Mouse (Mus musculus) embryonic facial prominence, embryonic 14.5 days (tissue): ENCODE results near the gene Ccnt1. TPM values are rescaled to one million over a fixed set of nuclear protein-coding genes. Genes with fewer than 3 reads are reported as not detected.
A peak's percentile ranks its signal among the peaks of the same experiment; 100 is the strongest.

ENCODE experiments used
- ATAC-seq: fragments of 200-750 bp; cut with Nextera tagmentation; 2 replicates; pipeline ENCODE4 v1.8.0; 2017; ENCODE audit warnings: low read depth, moderate number of reproducible peaks, moderate TSS enrichment
- DNase-seq: peaks from one replicate; pipeline ENCODE4 v3.0.0-alpha.2; 2015; ENCODE audit warnings: low spot score
- H3K27ac ChIP-seq: fragments of 300-500 bp; sonication (generic); replicated peaks from 2 replicates; pipeline ENCODE4 v1.5.1; 2014; ENCODE audit warnings: low read depth, mild to moderate bottlenecking, low read length, moderate library complexity
- H3K27me3 ChIP-seq: fragments of 300-500 bp; sonication (generic); replicated peaks from 2 replicates; pipeline ENCODE4 v1.6.1; 2014; ENCODE audit warnings: low read length; ENCODE audit not compliant: control insufficient read depth, insufficient read depth
- H3K36me3 ChIP-seq: fragments of 300-500 bp; sonication (generic); 2 replicates; pipeline ENCODE4 v1.6.1; 2014; ENCODE audit warnings: low read length, mixed read lengths; ENCODE audit not compliant: control insufficient read depth, insufficient read depth
- H3K4me1 ChIP-seq: fragments of 300-500 bp; sonication (generic); 2 replicates; pipeline ENCODE4 v1.6.1; 2014; ENCODE audit warnings: antibody characterized with exemption, low read length; ENCODE audit not compliant: control insufficient read depth, insufficient read depth
- H3K4me2 ChIP-seq: fragments of 300-500 bp; sonication (generic); 2 replicates; pipeline ENCODE4 v1.6.1; 2014; ENCODE audit warnings: low read depth, mild to moderate bottlenecking, low read length, moderate library complexity, mixed read lengths
- H3K4me3 ChIP-seq: fragments of 300-500 bp; sonication (generic); 2 replicates; pipeline ENCODE4 v1.5.1; 2014; ENCODE audit warnings: low read depth, mild to moderate bottlenecking, low read length
- H3K9ac ChIP-seq: fragments of 300-500 bp; sonication (generic); 2 replicates; pipeline ENCODE4 v1.6.1; 2014; ENCODE audit warnings: low read depth, mild to moderate bottlenecking, low read length, moderate library complexity, mixed read lengths
- H3K9me3 ChIP-seq: fragments of 300-500 bp; sonication (generic); 2 replicates; pipeline ENCODE4 v1.6.1; 2016; ENCODE audit warnings: low read length; ENCODE audit not compliant: control insufficient read depth
- WGBS: fragments of 180-500 bp; shearing (Covaris S2); extraction: QIAGEN DNeasy Blood & Tissue Kit; methylation state at CpG from one replicate; pipeline ENCODE4 v1.1.7; 2014; 5-methylcytosine and 5-hydroxymethylcytosine counted together
- polyA plus RNA-seq: library from polyadenylated mRNA; unstranded; fragments of >200 nt; fragmentation: Nextera tagmentation; extraction: Ambion mirVana; gene quantifications from 2 replicates; pipeline ENCODE4 v1.2.1, GENCODE M21; 2014

Ccnt1 gene
- polyA plus RNA-seq, 1 experiment from 2014 or later: 51.3 TPM

- Histone ChIP-seq H3K36me3 (peaks cover 85% of the 10 kb centered on the region), H3K9me3 (no peaks in the 10 kb centered on the region), H3K27me3 (no peaks in the 10 kb centered on the region), H3K9ac (no peak overlapping the region), H3K4me1 (no peaks in the 10 kb centered on the region), H3K27ac (no peak overlapping the region), H3K4me2 (no peak overlapping the region), H3K4me3 (no peak overlapping the region)
- WGBS: 97% methylated on average over 3 of the region's 3 CpGs
- DNase-seq (no peak), ATAC-seq (no peak)
These were observed 25.6 kb downstream of the Ccnt1 start for GRCm38 (mm10) chr15:98545151-98545550.

GRCm38 (mm10) chr15:98543341-98543740 lies 27.4 kb downstream of the Ccnt1 start:
- peaks cover 79% of the 10 kb centered on the region for H3K36me3 ChIP-seq
- no peaks in the 10 kb centered on the region for H3K4me1 ChIP-seq
- no peak overlapping the region for H3K4me3 ChIP-seq
- ATAC-seq (no peak), DNase-seq (no peak)
- no peaks in the 10 kb centered on the region for H3K9me3 ChIP-seq
- H3K27ac ChIP-seq: no peak overlapping the region
- no peak overlapping the region for H3K9ac ChIP-seq
- no peaks in the 10 kb centered on the region for H3K27me3 ChIP-seq
- WGBS: 90% methylated on average over 4 of the region's 4 CpGs
- no peak overlapping the region for H3K4me2 ChIP-seq

GRCm38 (mm10) chr15:98541064-98541463 lies 29.7 kb downstream of the Ccnt1 start:
- ATAC-seq (no peak), DNase-seq (no peak)
- no peak overlapping the region for H3K27ac ChIP-seq
- peaks cover 57% of the 10 kb centered on the region for H3K36me3 ChIP-seq
- no peak overlapping the region for H3K4me3 ChIP-seq
- H3K9ac ChIP-seq: no peak overlapping the region
- H3K4me2 ChIP-seq: no peak overlapping the region
- H3K4me1 ChIP-seq: no peaks in the 10 kb centered on the region
- H3K9me3 ChIP-seq: no peaks in the 10 kb centered on the region
- WGBS: 93% methylated on average over 6 of the region's 6 CpGs
- no peaks in the 10 kb centered on the region for H3K27me3 ChIP-seq

- DNase-seq (no peak), ATAC-seq (no peak)
- H3K4me2 ChIP-seq: no peak overlapping the region
- no peak overlapping the region for H3K4me3 ChIP-seq
- WGBS: 64% methylated on average over 4 of the region's 4 CpGs
- H3K27ac ChIP-seq: 0 out of 2 replicates have a peak overlapping the region, but pooled peaks have one; percentile 11
- no peak overlapping the region for H3K9ac ChIP-seq
- H3K9me3 ChIP-seq: no peaks in the 10 kb centered on the region
- no peaks in the 10 kb centered on the region for H3K27me3 ChIP-seq
- H3K4me1 ChIP-seq: no peaks in the 10 kb centered on the region
- H3K36me3 ChIP-seq: peaks cover 26% of the 10 kb centered on the region
These were observed 32.8 kb downstream of the Ccnt1 start for GRCm38 (mm10) chr15:98537923-98538322.

- H3K4me3 ChIP-seq: no peak overlapping the region
- H3K36me3 ChIP-seq: peaks cover 22% of the 10 kb centered on the region
- no peak overlapping the region for H3K9ac ChIP-seq
- H3K4me1 ChIP-seq: peaks cover 7% of the 10 kb centered on the region
- no peak for ATAC-seq
- no peak overlapping the region for H3K4me2 ChIP-seq
- no peaks in the 10 kb centered on the region for H3K9me3 ChIP-seq
- DNase-seq: no peak
- no peaks in the 10 kb centered on the region for H3K27me3 ChIP-seq
- H3K27ac ChIP-seq: no peak overlapping the region
- WGBS: 78% methylated on average over 8 of the region's 8 CpGs
These were observed 33.8 kb downstream of the Ccnt1 start for GRCm38 (mm10) chr15:98536828-98537510.

- no peak for ATAC-seq
- no peaks in the 10 kb centered on the region for H3K27me3 ChIP-seq
- WGBS: 82% methylated on average over 4 of the region's 4 CpGs
- no peak overlapping the region for H3K4me2 ChIP-seq
- H3K27ac ChIP-seq: no peak overlapping the region
- H3K9ac ChIP-seq: no peak overlapping the region
- H3K4me3 ChIP-seq: no peak overlapping the region
- DNase-seq: no peak
- peaks cover 7% of the 10 kb centered on the region for H3K4me1 ChIP-seq
- peaks cover 29% of the 10 kb centered on the region for H3K36me3 ChIP-seq
- H3K9me3 ChIP-seq: no peaks in the 10 kb centered on the region
These were observed 34.8 kb downstream of the Ccnt1 start for GRCm38 (mm10) chr15:98535921-98536320.

- peak within 1 kb of the TSS; percentile 94 for H3K9ac ChIP-seq
- H3K4me1 ChIP-seq: peaks cover 7% of the 10 kb centered on the region
- H3K4me2 ChIP-seq: peak within 1 kb of the TSS; percentile 87
- H3K36me3 ChIP-seq: peaks cover 35% of the 10 kb centered on the region
- H3K4me3 ChIP-seq: peak within 1 kb of the TSS; percentile 88
- H3K9me3 ChIP-seq: no peaks in the 10 kb centered on the region
- WGBS: under 1% methylated on average over 40 of the region's 70 CpGs
- DNase-seq: peak; percentile 99
- no peaks in the 10 kb centered on the region for H3K27me3 ChIP-seq
- ATAC-seq: peak; percentile 100
- peak within 1 kb of the TSS; percentile 98 for H3K27ac ChIP-seq
These were observed 36.7 kb downstream of the Ccnt1 start, which contains the start of gene Kansl2 for GRCm38 (mm10) chr15:98533881-98534627. Gene Kansl2 (minus strand): TSS chr15:98534264.

GRCm38 (mm10) chr15:98533035-98533531 lies 37.6 kb downstream of the Ccnt1 start:
- ATAC-seq (no peak), DNase-seq (no peak)
- WGBS: under 1% methylated on average over 18 of the region's 18 CpGs
- H3K36me3 ChIP-seq: peaks cover 44% of the 10 kb centered on the region
- H3K9ac ChIP-seq: peak overlapping the region; percentile 94
- H3K4me1 ChIP-seq: peaks cover 7% of the 10 kb centered on the region
- peak overlapping the region; percentile 98; the same call in 1 of the 2 replicates for H3K27ac ChIP-seq
- H3K4me2 ChIP-seq: peak overlapping the region; percentile 87
- peak overlapping the region; percentile 88 for H3K4me3 ChIP-seq
- no peaks in the 10 kb centered on the region for H3K9me3 ChIP-seq
- no peaks in the 10 kb centered on the region for H3K27me3 ChIP-seq
